Mouse (Mus musculus): ENCODE data around the gene Prps1. TPM values are rescaled to one million over a fixed set of nuclear protein-coding genes. Genes with fewer than 3 reads are reported as not detected.
A peak's percentile ranks its signal among the peaks of the same experiment; 100 is the strongest.
"Not testable (repeated sequence)": the region's sequence is repeated elsewhere in the genome, so short reads cannot be mapped to it uniquely, and the experiment has no call there.

Prps1 gene
- polyA plus RNA-seq, 1 experiment from 2014 or later, result 96.9 TPM

- Histone ChIP-seq H3K4me3 (no peak overlapping the region), H3K36me3 (replicated peaks) (no peaks in the 10 kb centered on the region), H3K9me3 (no peaks in the 10 kb centered on the region), H3K4me1 (peaks cover 27% of the 10 kb centered on the region), H3K27me3 (ENCODE audit: poor library complexity, severe bottlenecking) (peaks cover 90% of the 10 kb centered on the region), H3K27ac (no peak overlapping the region)
- DNase-seq (ENCODE audit: extremely low spot score, low spot score), result no peak
- 79% methylated on average over 6 of the region's 6 CpGs for WGBS
These were observed 50.2 kb downstream of the Prps1 start for GRCm38 (mm10) chrX:140506436-140507180.

- WGBS, result 79% methylated on average over 1 of the region's 1 CpGs
- Histone ChIP-seq H3K27me3 (ENCODE audit: poor library complexity, severe bottlenecking) (peaks cover 90% of the 10 kb centered on the region), H3K4me1 (peaks cover 35% of the 10 kb centered on the region), H3K9me3 (no peaks in the 10 kb centered on the region), H3K4me3 (no peak overlapping the region), H3K36me3 (replicated peaks) (no peaks in the 10 kb centered on the region), H3K27ac (no peak overlapping the region)
- no peak for DNase-seq (ENCODE audit: extremely low spot score, low spot score)
These were observed 51.0 kb downstream of the Prps1 start for GRCm38 (mm10) chrX:140507377-140507776.

- 91% methylated on average over 4 of the region's 4 CpGs for WGBS
- not testable (repeated sequence) for DNase-seq (ENCODE audit: extremely low spot score, low spot score); H3K4me3 ChIP-seq; H3K27ac ChIP-seq; H3K9me3 ChIP-seq; H3K36me3 ChIP-seq (replicated peaks)
- peaks cover 38% of the 10 kb centered on the region for H3K4me1 ChIP-seq
- H3K27me3 ChIP-seq (ENCODE audit: poor library complexity, severe bottlenecking), result peaks cover 94% of the 10 kb centered on the region
These were observed 52.4 kb downstream of the Prps1 start for GRCm38 (mm10) chrX:140508791-140509190.

GRCm38 (mm10) chrX:140509817-140510216 lies 53.4 kb downstream of the Prps1 start:
- Histone ChIP-seq H3K9me3 (no peaks in the 10 kb centered on the region), H3K27me3 (ENCODE audit: poor library complexity, severe bottlenecking) (peaks cover 94% of the 10 kb centered on the region), H3K4me1 (peaks cover 43% of the 10 kb centered on the region), H3K4me3 (no peak overlapping the region), H3K36me3 (replicated peaks) (no peaks in the 10 kb centered on the region), H3K27ac (no peak overlapping the region)
- 58% methylated on average over 6 of the region's 6 CpGs for WGBS
- DNase-seq (ENCODE audit: extremely low spot score, low spot score), result no peak

- peak; percentile 21 for DNase-seq (ENCODE audit: extremely low spot score, low spot score)
- Histone ChIP-seq H3K4me3 (peak overlapping the region; percentile 30), H3K4me1 (peaks cover 38% of the 10 kb centered on the region), H3K27ac (peak overlapping the region; percentile 69), H3K9me3 (no peaks in the 10 kb centered on the region), H3K36me3 (replicated peaks) (no peaks in the 10 kb centered on the region), H3K27me3 (ENCODE audit: poor library complexity, severe bottlenecking) (peaks cover 94% of the 10 kb centered on the region)
- WGBS, result 31% methylated on average over 24 of the region's 24 CpGs
These were observed 54.5 kb downstream of the Prps1 start for GRCm38 (mm10) chrX:140510696-140511429.

GRCm38 (mm10) chrX:140511687-140512651 lies 55.6 kb downstream of the Prps1 start:
- 57% methylated on average over 7 of the region's 7 CpGs for WGBS
- peaks cover 33% of the 10 kb centered on the region for H3K4me1 ChIP-seq
- DNase-seq (ENCODE audit: extremely low spot score, low spot score), result peak; percentile 15
- no peak overlapping the region for H3K27ac ChIP-seq
- H3K36me3 ChIP-seq (replicated peaks), result no peaks in the 10 kb centered on the region
- H3K27me3 ChIP-seq (ENCODE audit: poor library complexity, severe bottlenecking), result peaks cover 94% of the 10 kb centered on the region
- H3K9me3 ChIP-seq, result no peaks in the 10 kb centered on the region
- H3K4me3 ChIP-seq, result no peak overlapping the region

GRCm38 (mm10) chrX:140513379-140513778 lies 57.0 kb downstream of the Prps1 start:
- Histone ChIP-seq H3K36me3 (replicated peaks) (no peaks in the 10 kb centered on the region), H3K27ac (no peak overlapping the region), H3K27me3 (ENCODE audit: poor library complexity, severe bottlenecking) (peaks cover 94% of the 10 kb centered on the region), H3K4me1 (peaks cover 33% of the 10 kb centered on the region), H3K9me3 (no peaks in the 10 kb centered on the region), H3K4me3 (no peak overlapping the region)
- DNase-seq (ENCODE audit: extremely low spot score, low spot score), result no peak
- 94% methylated on average over 2 of the region's 2 CpGs for WGBS

GRCm38 (mm10) chrX:140518351-140518750 lies 61.9 kb downstream of the Prps1 start:
- H3K27me3 ChIP-seq (ENCODE audit: poor library complexity, severe bottlenecking), result peaks cover 99% of the 10 kb centered on the region
- 85% methylated on average over 8 of the region's 8 CpGs for WGBS
- H3K4me1 ChIP-seq, result peaks cover 24% of the 10 kb centered on the region
- no peak overlapping the region for H3K4me3 ChIP-seq
- H3K36me3 ChIP-seq (replicated peaks), result no peaks in the 10 kb centered on the region
- no peaks in the 10 kb centered on the region for H3K9me3 ChIP-seq
- no peak overlapping the region for H3K27ac ChIP-seq
- DNase-seq (ENCODE audit: extremely low spot score, low spot score), result no peak

GRCm38 (mm10) chrX:140520146-140521102 lies 64.0 kb downstream of the Prps1 start:
- Histone ChIP-seq H3K36me3 (replicated peaks) (no peaks in the 10 kb centered on the region), H3K27me3 (ENCODE audit: poor library complexity, severe bottlenecking) (peaks cover 96% of the 10 kb centered on the region), H3K27ac (peak overlapping the region; percentile 73), H3K4me3 (peak overlapping the region; percentile 36), H3K9me3 (no peaks in the 10 kb centered on the region), H3K4me1 (peaks cover 20% of the 10 kb centered on the region)
- WGBS, result 28% methylated on average over 25 of the region's 25 CpGs
- DNase-seq (ENCODE audit: extremely low spot score, low spot score), result peak; percentile 77

- WGBS, result 67% methylated on average over 14 of the region's 14 CpGs
These were observed 65.8 kb downstream of the Prps1 start for GRCm38 (mm10) chrX:140522071-140522765.

GRCm38 (mm10) chrX:140524231-140524630 lies 67.8 kb downstream of the Prps1 start:
- WGBS, result 88% methylated on average over 5 of the region's 5 CpGs
- Histone ChIP-seq H3K4me1 (peaks cover 20% of the 10 kb centered on the region), H3K4me3 (no peak overlapping the region), H3K27me3 (ENCODE audit: poor library complexity, severe bottlenecking) (peaks cover 96% of the 10 kb centered on the region), H3K9me3 (no peaks in the 10 kb centered on the region), H3K27ac (no peak overlapping the region), H3K36me3 (replicated peaks) (no peaks in the 10 kb centered on the region)
- DNase-seq (ENCODE audit: extremely low spot score, low spot score), result no peak

More at GRCm38 (mm10) chrX:140522071-140522765, 65.8 kb downstream of the Prps1 start:
- Histone ChIP-seq H3K9me3 (no peaks in the 10 kb centered on the region), H3K4me1 (peaks cover 20% of the 10 kb centered on the region), H3K36me3 (replicated peaks) (no peaks in the 10 kb centered on the region), H3K27me3 (ENCODE audit: poor library complexity, severe bottlenecking) (peaks cover 96% of the 10 kb centered on the region), H3K27ac (no peak overlapping the region), H3K4me3 (no peak overlapping the region)
- DNase-seq (ENCODE audit: extremely low spot score, low spot score), result no peak

Data from forebrain, embryonic 10.5 days (tissue).